Mouse (Mus musculus) small intestine, adult 2 months (tissue): ENCODE measurements at regions not wholly inside any gene's neighbourhood (a gene's known extent, or its start where the extent isn't known, plus 50 kb on each side); places are given as distances from the start of the nearest gene placed in this dataset.

ENCODE experiments used
- H3K27ac ChIP-seq: fragments of 200-500 bp; 2 replicates; pipeline ENCODE4 v1.5.1; 2012; ENCODE audit warnings: low read depth, low read length, control low read depth, inconsistent platforms; ENCODE audit not compliant: insufficient read depth
- H3K27me3 ChIP-seq: fragments of 200-500 bp; 2 replicates; pipeline ENCODE4 v1.6.1; 2012; ENCODE audit warnings: mild to moderate bottlenecking, moderate library complexity, low read length, inconsistent platforms; ENCODE audit not compliant: control insufficient read depth, insufficient read depth
- H3K36me3 ChIP-seq: fragments of 200-500 bp; 2 replicates; pipeline ENCODE4 v1.6.1; 2012; ENCODE audit warnings: mild to moderate bottlenecking, low read length, control low read depth, inconsistent platforms; ENCODE audit not compliant: control insufficient read depth, insufficient read depth
- H3K4me1 ChIP-seq: fragments of 200-500 bp; 2 replicates; pipeline ENCODE4 v1.6.1; 2012; ENCODE audit warnings: low read length, inconsistent platforms, mixed read lengths; ENCODE audit not compliant: control insufficient read depth, insufficient read depth, insufficient read length
- H3K4me3 ChIP-seq: fragments of 200-500 bp; 2 replicates; pipeline ENCODE4 v1.5.1; 2012; ENCODE audit warnings: low read depth, mild to moderate bottlenecking, control low read depth, inconsistent platforms, low read length, moderate library complexity
- CTCF ChIP-seq: fragments of 200-500 bp; IDR thresholded peaks from 2 replicates; pipeline ENCODE4 v1.5.1; 2012; ENCODE audit warnings: low read depth, mild to moderate bottlenecking, control low read depth, inconsistent platforms, low read length, moderate library complexity, mixed read lengths; ENCODE audit not compliant: insufficient replicate concordance, insufficient read length; ENCODE audit errors: extremely low read depth
- POLR2A ChIP-seq: fragments of 200-500 bp; IDR thresholded peaks from 2 replicates; pipeline ENCODE4 v1.6.1; 2012; ENCODE audit warnings: low read depth, mild to moderate bottlenecking, control low read depth, inconsistent platforms, low read length, moderate library complexity
- WGBS: fragments of 180-500 bp; shearing (Covaris S2); methylation state at CpG from one replicate; pipeline ENCODE4 v1.1.7; 2018; 5-methylcytosine and 5-hydroxymethylcytosine counted together

GRCm38 (mm10) chr19:21050994-21051721 lies 97.2 kb upstream of the Tmc1 start:
- 69% methylated on average over 9 of the region's 9 CpGs for WGBS
- Histone ChIP-seq H3K4me1 (peaks cover 14% of the 10 kb centered on the region), H3K4me3 (no peak overlapping the region), H3K27ac (no peak overlapping the region), H3K36me3 (no peaks in the 10 kb centered on the region), H3K27me3 (no peaks in the 10 kb centered on the region)
- TF ChIP-seq POLR2A (no peak), CTCF (no peak)

- H3K36me3 ChIP-seq = no peaks in the 10 kb centered on the region
- no peak overlapping the region for H3K27ac ChIP-seq
- H3K4me3 ChIP-seq = no peak overlapping the region
- no peaks in the 10 kb centered on the region for H3K27me3 ChIP-seq
- H3K4me1 ChIP-seq = peaks cover 14% of the 10 kb centered on the region
- TF ChIP-seq CTCF (no peak), POLR2A (no peak)
These were observed 95.3 kb upstream of the Tmc1 start for GRCm38 (mm10) chr19:21049301-21049700.

- H3K27ac ChIP-seq = no peak overlapping the region
- no peaks in the 10 kb centered on the region for H3K27me3 ChIP-seq
- 86% methylated on average over 12 of the region's 12 CpGs for WGBS
- peaks cover 2% of the 10 kb centered on the region; the same call in 1 of the 2 replicates for H3K4me1 ChIP-seq
- TF ChIP-seq POLR2A = no peak
- no peaks in the 10 kb centered on the region for H3K36me3 ChIP-seq
- H3K4me3 ChIP-seq = no peak overlapping the region
These were observed 91.6 kb upstream of the Tmc1 start for GRCm38 (mm10) chr19:21045565-21045964.

DNA sequence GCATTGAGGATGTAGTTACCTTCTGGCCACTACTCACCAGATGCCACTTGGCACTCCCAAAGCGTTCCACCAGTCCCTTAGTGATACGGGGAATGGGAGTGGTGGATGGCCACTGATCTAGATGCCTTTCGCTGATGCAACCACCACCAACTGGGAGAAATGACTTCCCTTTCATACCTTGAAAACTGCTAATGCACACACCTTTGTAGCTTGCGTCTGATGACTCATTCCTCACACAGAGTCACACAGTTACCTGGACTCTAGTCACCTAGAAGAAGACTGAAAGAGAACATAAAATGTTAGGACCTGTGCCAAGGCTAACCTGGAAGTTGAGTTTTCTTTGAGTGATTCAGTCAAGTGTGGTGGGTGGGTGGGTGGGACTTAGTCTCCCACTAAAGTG lies 90.0 kb upstream of the Tmc1 start:
- 40% methylated on average over 4 of the region's 4 CpGs for WGBS
- H3K27me3 ChIP-seq = no peaks in the 10 kb centered on the region
- TF ChIP-seq CTCF (no peak), POLR2A (no peak)

GRCm38 (mm10) chr19:21042536-21042935 lies 88.5 kb upstream of the Tmc1 start:
- TF ChIP-seq POLR2A (no peak), CTCF (no peak)
- peaks cover 6% of the 10 kb centered on the region; the same call in 1 of the 2 replicates for H3K4me1 ChIP-seq
- H3K27me3 ChIP-seq = no peaks in the 10 kb centered on the region
- no peaks in the 10 kb centered on the region for H3K36me3 ChIP-seq
- H3K27ac ChIP-seq = no peak overlapping the region
- 79% methylated on average over 3 of the region's 3 CpGs for WGBS
- no peak overlapping the region for H3K4me3 ChIP-seq

More for the DNA sequence above, 90.0 kb upstream of the Tmc1 start:
- Histone ChIP-seq H3K36me3 (no peaks in the 10 kb centered on the region), H3K4me3 (no peak overlapping the region), H3K4me1 (peaks cover 2% of the 10 kb centered on the region; the same call in 1 of the 2 replicates), H3K27ac (no peak overlapping the region)

DNA sequence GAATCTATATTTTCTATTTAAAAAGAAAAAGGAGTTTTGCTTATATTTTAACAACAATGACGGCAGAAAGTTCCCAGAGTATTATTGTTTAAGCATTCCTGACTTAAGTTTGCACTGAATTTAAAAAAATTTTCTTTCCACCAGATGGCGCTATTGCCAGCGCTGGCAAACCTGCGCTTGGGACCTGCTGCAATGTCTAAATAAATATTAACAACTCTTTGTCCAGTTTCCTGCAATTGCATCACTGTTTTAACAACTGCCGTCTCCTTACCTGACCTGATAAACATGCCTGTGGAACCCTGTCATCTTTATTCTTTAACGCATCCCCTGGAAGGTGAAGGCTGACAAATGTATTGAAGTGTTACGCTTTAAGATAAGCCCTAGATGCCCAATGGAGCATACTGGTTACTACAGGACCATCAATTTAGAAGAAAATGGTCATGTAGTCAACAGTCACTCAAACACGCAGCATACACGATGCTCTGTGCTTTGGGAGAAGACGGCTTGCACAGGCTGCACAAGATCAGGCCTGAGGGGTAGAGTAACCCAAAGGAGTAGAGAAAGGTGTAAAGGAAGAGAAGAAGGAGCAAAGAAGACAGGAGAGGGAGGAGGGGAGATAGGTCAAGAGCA lies 83.6 kb upstream of the Tmc1 start:
- 28% methylated on average over 10 of the region's 10 CpGs for WGBS
- Histone ChIP-seq H3K27ac (no peak overlapping the region), H3K4me1 (peaks cover 11% of the 10 kb centered on the region; the same call in 1 of the 2 replicates), H3K4me3 (no peak overlapping the region), H3K27me3 (no peaks in the 10 kb centered on the region), H3K36me3 (no peaks in the 10 kb centered on the region)
- TF ChIP-seq POLR2A (no peak), CTCF (peak; percentile 87; the same call in 1 of the 2 replicates)
